Mouse (Mus musculus) ovary, postnatal 36 days (tissue): Measurements from ENCODE around the gene Fat2.

Experiments
- DNase-seq: peaks from one replicate; pipeline ENCODE4 v3.0.0; 2022; ENCODE audit warnings: low spot score, mixed read lengths

Fat2 gene

GRCm38 (mm10) chr11:55329868-55330772, 6.2 kb downstream of the Fat2 start:
- DNase-seq = no peak

GRCm38 (mm10) chr11:55327558-55328409, 8.6 kb downstream of the Fat2 start:
- DNase-seq = no peak

- no peak for DNase-seq
Measured at GRCm38 (mm10) chr11:55327111-55327510, 9.3 kb downstream of the Fat2 start.

- no peak for DNase-seq
Measured at GRCm38 (mm10) chr11:55326211-55326610, 10.2 kb downstream of the Fat2 start.

- DNase-seq = no peak
Measured at GRCm38 (mm10) chr11:55323854-55324253, 12.5 kb downstream of the Fat2 start.

GRCm38 (mm10) chr11:55320990-55321389, 15.4 kb downstream of the Fat2 start:
- DNase-seq = no peak

- no peak for DNase-seq
Measured at GRCm38 (mm10) chr11:55315966-55316365, 20.4 kb downstream of the Fat2 start.

GRCm38 (mm10) chr11:55314704-55315047, 21.7 kb downstream of the Fat2 start:
- no peak for DNase-seq

- no peak for DNase-seq
Measured at GRCm38 (mm10) chr11:55313768-55314703, 22.3 kb downstream of the Fat2 start.

- DNase-seq = no peak
Measured at GRCm38 (mm10) chr11:55302350-55302749, 34.0 kb downstream of the Fat2 start.

GRCm38 (mm10) chr11:55293179-55293578, 43.2 kb downstream of the Fat2 start:
- DNase-seq = no peak

GRCm38 (mm10) chr11:55291901-55292300, 44.5 kb downstream of the Fat2 start:
- DNase-seq = no peak

GRCm38 (mm10) chr11:55289851-55290391, 46.4 kb downstream of the Fat2 start:
- no peak for DNase-seq

- DNase-seq = no peak
Measured at GRCm38 (mm10) chr11:55274756-55275155, 61.6 kb downstream of the Fat2 start.

- DNase-seq = no peak
Measured at GRCm38 (mm10) chr11:55268580-55268979, 67.8 kb downstream of the Fat2 start.

GRCm38 (mm10) chr11:55265647-55266046, 70.7 kb downstream of the Fat2 start:
- DNase-seq = no peak

- DNase-seq = no peak
Measured at GRCm38 (mm10) chr11:55264318-55264717, 72.0 kb downstream of the Fat2 start.

- DNase-seq = no peak
Measured at GRCm38 (mm10) chr11:55262000-55262399, 74.4 kb downstream of the Fat2 start.

GRCm38 (mm10) chr11:55261105-55261504, 75.3 kb downstream of the Fat2 start:
- no peak for DNase-seq

- no peak for DNase-seq
Measured at GRCm38 (mm10) chr11:55253391-55253790, 83.0 kb downstream of the Fat2 start.

GRCm38 (mm10) chr11:55250527-55250926, 85.8 kb downstream of the Fat2 start:
- DNase-seq = no peak

GRCm38 (mm10) chr11:55240556-55240955, 95.8 kb downstream of the Fat2 start:
- peak; percentile 64 for DNase-seq
